Mouse (Mus musculus) MEL (cell line): ENCODE results near the gene Ppcs. TPM values are rescaled to one million over a fixed set of nuclear protein-coding genes. Genes with fewer than 3 reads are reported as not detected.

Experiments used
- DNase-seq: peaks from one replicate; pipeline ENCODE4 v3.0.0; 2011; ENCODE audit warnings: low read depth, low spot score
- H3K27ac ChIP-seq: 2 replicates; pipeline ENCODE4 v1.5.1; 2012; ENCODE audit warnings: low read depth, mild to moderate bottlenecking, control low read depth, low read length, moderate library complexity; ENCODE audit not compliant: control insufficient read depth
- H3K27me3 ChIP-seq, 2 experiments: fragments of 150-350 bp in 1 of 2; sonication (generic) in 1 of 2; 2 replicates each; pipeline ENCODE4 v1.6.1; 2012; ENCODE audit warnings: low read length in 2 of 2, mild to moderate bottlenecking in 2 of 2, improper control_type of control experiment in 1 of 2, moderate library complexity in 1 of 2; ENCODE audit not compliant: insufficient read depth in 2 of 2, control insufficient read depth in 1 of 2
- H3K36me3 ChIP-seq, 2 experiments: 2 replicates each; pipeline ENCODE4 v1.6.1; 2012 to 2014; ENCODE audit warnings: low read length in 2 of 2, improper control_type of control experiment in 1 of 2, inconsistent platforms in 1 of 2, mild to moderate bottlenecking in 1 of 2; ENCODE audit not compliant: insufficient read depth in 2 of 2, control insufficient read depth in 1 of 2
- H3K4me1 ChIP-seq, 2 experiments: fragments of 150-350 bp in 1 of 2; sonication (generic) in 1 of 2; 2 replicates each; pipeline ENCODE4 v1.6.1; 2012; ENCODE audit warnings: low read length in 2 of 2, improper control_type of control experiment in 1 of 2, mild to moderate bottlenecking in 1 of 2; ENCODE audit not compliant: insufficient read depth in 2 of 2, control insufficient read depth in 1 of 2
- H3K4me3 ChIP-seq, 2 experiments: fragments of 150-350 bp in 1 of 2; sonication (generic) in 1 of 2; 2 replicates each; pipeline ENCODE4 v1.5.1; 2012; ENCODE audit warnings: low read depth in 2 of 2, low read length in 2 of 2, mild to moderate bottlenecking in 2 of 2, moderate library complexity in 2 of 2, control low read depth in 1 of 2, improper control_type of control experiment in 1 of 2; ENCODE audit not compliant: control insufficient read depth in 1 of 2, insufficient read depth in 1 of 2
- H3K79me2 ChIP-seq: 2 replicates; pipeline ENCODE4 v1.6.1; 2012; ENCODE audit warnings: mild to moderate bottlenecking, low read length, moderate library complexity; ENCODE audit not compliant: control insufficient read depth, poor library complexity, insufficient read depth
- H3K9ac ChIP-seq: 2 replicates; pipeline ENCODE4 v1.6.1; 2012; ENCODE audit warnings: low read depth, mild to moderate bottlenecking, control low read depth, low read length, moderate library complexity; ENCODE audit not compliant: control insufficient read depth, poor library complexity, severe bottlenecking
- H3K9me3 ChIP-seq: fragments of 150-350 bp; sonication (generic); replicated peaks from 2 replicates; pipeline ENCODE4 v1.6.1; 2012; ENCODE audit warnings: mild to moderate bottlenecking, low read length, improper control_type of control experiment, moderate library complexity; ENCODE audit not compliant: insufficient read depth
- BHLHE40 ChIP-seq: IDR thresholded peaks from 2 replicates; pipeline ENCODE4 v1.6.1; 2012; ENCODE audit warnings: low read depth, mild to moderate bottlenecking, inconsistent platforms, low read length, improper control_type of control experiment, borderline replicate concordance
- CHD2 ChIP-seq: IDR thresholded peaks from 2 replicates; pipeline ENCODE4 v1.6.1; 2011; ENCODE audit warnings: low read length, improper control_type of control experiment
- CTCF ChIP-seq, 3 experiments: IDR thresholded peaks in 2 of 3; conservative IDR thresholded peaks in 1 of 3; 2 replicates each; pipeline ENCODE4 v1.5.1; 2011 to 2012; ENCODE audit warnings: low read length in 3 of 3, low read depth in 2 of 3, mild to moderate bottlenecking in 2 of 3, improper control_type of control experiment in 1 of 3, inconsistent platforms in 1 of 3, mixed read lengths in 1 of 3, moderate library complexity in 1 of 3; ENCODE audit not compliant: control insufficient read depth in 1 of 3, insufficient read depth in 1 of 3, poor library complexity in 1 of 3, severe bottlenecking in 1 of 3
- ELF1 ChIP-seq: IDR thresholded peaks from 2 replicates; pipeline ENCODE4 v1.6.1; 2014; ENCODE audit warnings: low read depth, mild to moderate bottlenecking, inconsistent platforms, low read length, improper control_type of control experiment, moderate library complexity
- EP300 ChIP-seq, 2 experiments: IDR thresholded peaks; 2 replicates each; pipeline ENCODE4 v1.6.1; 2011; ENCODE audit warnings: improper control_type of control experiment in 2 of 2, low read length in 2 of 2, low read depth in 1 of 2, mild to moderate bottlenecking in 1 of 2
- ETS1 ChIP-seq: IDR thresholded peaks from 2 replicates; pipeline ENCODE4 v1.6.1; 2012; ENCODE audit warnings: low read depth, mild to moderate bottlenecking, inconsistent platforms, low read length, improper control_type of control experiment, moderate library complexity
- GABPA ChIP-seq: IDR thresholded peaks from 2 replicates; pipeline ENCODE4 v1.6.1; 2012; ENCODE audit warnings: low read depth, mild to moderate bottlenecking, inconsistent platforms, low read length, improper control_type of control experiment, moderate library complexity
- GATA1 ChIP-seq: IDR thresholded peaks from 2 replicates; pipeline ENCODE4 v1.6.1; 2011; ENCODE audit warnings: low read depth, low read length, improper control_type of control experiment
- JUND ChIP-seq: IDR thresholded peaks from 2 replicates; pipeline ENCODE4 v1.6.1; 2011; ENCODE audit warnings: low read depth, mild to moderate bottlenecking, improper control_type of control experiment, low read length
- KAT2A ChIP-seq: conservative IDR thresholded peaks from 2 replicates; pipeline ENCODE4 v1.6.1; 2012; ENCODE audit warnings: low read depth, low read length, improper control_type of control experiment, inconsistent platforms
- MAFK ChIP-seq: IDR thresholded peaks from 2 replicates; pipeline ENCODE4 v1.6.1; 2011; ENCODE audit warnings: low read depth, mild to moderate bottlenecking, low read length, improper control_type of control experiment, borderline replicate concordance
- MAZ ChIP-seq: IDR thresholded peaks from 2 replicates; pipeline ENCODE4 v1.6.1; 2012; ENCODE audit warnings: low read depth, mild to moderate bottlenecking, inconsistent platforms, low read length, improper control_type of control experiment
- MXI1 ChIP-seq: IDR thresholded peaks from 2 replicates; pipeline ENCODE4 v1.6.1; 2011; ENCODE audit warnings: mild to moderate bottlenecking, low read depth, low read length, improper control_type of control experiment
- MYC ChIP-seq: IDR thresholded peaks from 2 replicates; pipeline ENCODE4 v1.6.1; 2011; ENCODE audit warnings: low read depth, mild to moderate bottlenecking, low read length, improper control_type of control experiment, moderate library complexity
- NRF1 ChIP-seq: IDR thresholded peaks from 2 replicates; pipeline ENCODE4 v1.6.1; 2014; ENCODE audit warnings: low read depth, mild to moderate bottlenecking, inconsistent platforms, low read length, improper control_type of control experiment, moderate library complexity; ENCODE audit not compliant: poor library complexity, insufficient read depth, severe bottlenecking
- POLR2AphosphoS2 ChIP-seq: IDR thresholded peaks from 2 replicates; pipeline ENCODE4 v1.6.1; 2011; ENCODE audit warnings: low read length, improper control_type of control experiment
- RCOR1 ChIP-seq: IDR thresholded peaks from 2 replicates; pipeline ENCODE4 v1.6.1; 2012; ENCODE audit warnings: low read depth, mild to moderate bottlenecking, inconsistent platforms, low read length, improper control_type of control experiment
- SIN3A ChIP-seq: IDR thresholded peaks from 2 replicates; pipeline ENCODE4 v1.6.1; 2012; ENCODE audit warnings: low read length, improper control_type of control experiment, inconsistent platforms
- TAL1 ChIP-seq: IDR thresholded peaks from 2 replicates; pipeline ENCODE4 v1.6.1; 2012; ENCODE audit warnings: mild to moderate bottlenecking, inconsistent platforms, low read length, moderate library complexity, mixed read lengths
- UBTF ChIP-seq: IDR thresholded peaks from 2 replicates; pipeline ENCODE4 v1.6.1; 2012; ENCODE audit warnings: low read depth, mild to moderate bottlenecking, inconsistent platforms, low read length, improper control_type of control experiment, moderate library complexity, borderline replicate concordance; ENCODE audit not compliant: insufficient read depth
- ZC3H11A ChIP-seq: IDR thresholded peaks from 2 replicates; pipeline ENCODE4 v1.6.1; 2012; ENCODE audit warnings: low read depth, mild to moderate bottlenecking, inconsistent platforms, low read length, improper control_type of control experiment
- ZKSCAN1 ChIP-seq: IDR thresholded peaks from 2 replicates; pipeline ENCODE4 v1.6.1; 2012; ENCODE audit warnings: low read depth, mild to moderate bottlenecking, inconsistent platforms, low read length, improper control_type of control experiment, moderate library complexity
- ZMIZ1 ChIP-seq: IDR thresholded peaks from 2 replicates; pipeline ENCODE4 v1.6.1; 2012; ENCODE audit warnings: low read depth, mild to moderate bottlenecking, inconsistent platforms, low read length, improper control_type of control experiment, moderate library complexity
- polyA plus RNA-seq, 2 experiments: library from polyadenylated mRNA; stranded (reverse) in 1 of 2; unstranded in 1 of 2; fragments of >175 nt in 1 of 2; fragments of >200 nt in 1 of 2; gene quantifications; 2 replicates each; pipeline versions ENCODE4 v1.2.1 to v1.2.4; 2012; ENCODE audit warnings: low replicate concordance in 2 of 2, low read depth in 1 of 2; ENCODE audit not compliant: insufficient read length in 2 of 2, insufficient read depth in 1 of 2, missing spikeins in 1 of 2
- total RNA-seq: library from RNA; depleted of rRNA; stranded (reverse); fragments of 300-350 nt; gene quantifications from 2 replicates; pipeline ENCODE4 v1.2.3, GENCODE M21; 2012

Ppcs gene
- total and polyA plus RNA-seq, 3 experiments: 7.4 to 8.4 TPM; not detected in 1

GRCm38 (mm10) chr4:119403431-119403830 is 18.8 kb downstream of the Ppcs start (continued):
- TF ChIP-seq NRF1 (no peak), UBTF (no peak), ZKSCAN1 (no peak)

DNA sequence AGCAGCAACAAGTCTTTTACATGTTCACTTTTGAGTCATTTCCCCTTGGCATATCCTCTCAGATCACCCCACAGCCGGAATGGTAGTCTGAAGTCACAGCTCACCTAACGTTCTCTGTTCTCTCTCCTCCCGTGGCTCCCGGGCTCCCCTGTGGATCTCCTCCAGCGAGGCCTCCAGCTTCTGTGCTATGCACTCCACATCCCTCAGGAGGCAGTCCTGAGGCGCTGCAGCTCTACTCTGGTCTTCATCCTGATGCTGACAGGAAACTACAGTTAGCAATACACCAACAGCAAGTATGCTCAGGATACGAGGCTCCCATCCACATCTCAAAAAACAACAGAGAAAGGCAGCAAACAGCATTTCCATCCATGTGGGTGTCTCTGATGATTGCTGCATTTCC is 21.3 kb downstream of the Ppcs start:
- no peaks in the 10 kb centered on the region for H3K9me3 ChIP-seq
- DNase-seq: no peak
- no peak overlapping the region for H3K4me3 ChIP-seq
- H3K27ac ChIP-seq: no peak overlapping the region
- no peaks in the 10 kb centered on the region for H3K79me2 ChIP-seq
- TF ChIP-seq ZMIZ1 (no peak), BHLHE40 (no peak), KAT2A (no peak), ELF1 (no peak), EP300 (IDR thresholded peaks at IDR 0.05; ENCODE audit: low read depth in 1 of 2, low read length in 2 of 2) (no peak), CTCF (IDR thresholded peaks at IDR 0.05 in 2 of 3, conservative IDR thresholded peaks at IDR 0.05 in 1 of 3; ENCODE audit: control insufficient read depth in 1 of 3, insufficient read depth in 1 of 3, low read depth in 2 of 3, low read length in 3 of 3, poor library complexity in 1 of 3, severe bottlenecking in 1 of 3) (no peak), ZKSCAN1 (no peak), MAFK (no peak), TAL1 (no peak), GATA1 (no peak), ZC3H11A (no peak), POLR2AphosphoS2 (no peak)
- H3K27me3 ChIP-seq: no peaks in the 10 kb centered on the region
- H3K36me3 ChIP-seq: no peaks in the 10 kb centered on the region
- H3K4me1 ChIP-seq: no peaks in the 10 kb centered on the region
- no peak overlapping the region for H3K9ac ChIP-seq

GRCm38 (mm10) chr4:119398751-119399150 is 23.5 kb downstream of the Ppcs start:
- no peak for TF ChIP-seq UBTF
- no peak for TF ChIP-seq ELF1
- TF ChIP-seq ZC3H11A: no peak
- TF ChIP-seq NRF1: no peak
- TF ChIP-seq CHD2: no peak
- no peak for TF ChIP-seq JUND
- TF ChIP-seq CTCF (IDR thresholded peaks at IDR 0.05 in 2 of 3, conservative IDR thresholded peaks at IDR 0.05 in 1 of 3; ENCODE audit: control insufficient read depth in 1 of 3, insufficient read depth in 1 of 3, low read depth in 2 of 3, low read length in 3 of 3, poor library complexity in 1 of 3, severe bottlenecking in 1 of 3): no peak
- TF ChIP-seq POLR2AphosphoS2: no peak
- TF ChIP-seq ETS1: no peak
- no peak for TF ChIP-seq RCOR1
- TF ChIP-seq MAZ: no peak
- no peak for TF ChIP-seq TAL1
- no peak for TF ChIP-seq MXI1
- TF ChIP-seq EP300 (IDR thresholded peaks at IDR 0.05; ENCODE audit: low read depth in 1 of 2, low read length in 2 of 2): no peak
- no peak for TF ChIP-seq BHLHE40
- TF ChIP-seq SIN3A: no peak
- TF ChIP-seq GABPA: no peak
- TF ChIP-seq ZMIZ1: no peak
- no peak for TF ChIP-seq MYC
- no peak for DNase-seq
- H3K27me3 ChIP-seq: no peaks in the 10 kb centered on the region
- no peaks in the 10 kb centered on the region for H3K9me3 ChIP-seq
- H3K4me3 ChIP-seq: no peak overlapping the region
- H3K79me2 ChIP-seq: no peaks in the 10 kb centered on the region
- no peaks in the 10 kb centered on the region for H3K36me3 ChIP-seq
- H3K27ac ChIP-seq: no peak overlapping the region
- H3K4me1 ChIP-seq: no peaks in the 10 kb centered on the region
- no peak overlapping the region for H3K9ac ChIP-seq
